Mouse (Mus musculus): ENCODE data around the gene Paox. TPM values are rescaled to one million over a fixed set of nuclear protein-coding genes. Genes with fewer than 3 reads are reported as not detected.

The Paox gene
- total and polyA plus RNA-seq, 3 experiments = 0.25 TPM; not detected in 2

DNA sequence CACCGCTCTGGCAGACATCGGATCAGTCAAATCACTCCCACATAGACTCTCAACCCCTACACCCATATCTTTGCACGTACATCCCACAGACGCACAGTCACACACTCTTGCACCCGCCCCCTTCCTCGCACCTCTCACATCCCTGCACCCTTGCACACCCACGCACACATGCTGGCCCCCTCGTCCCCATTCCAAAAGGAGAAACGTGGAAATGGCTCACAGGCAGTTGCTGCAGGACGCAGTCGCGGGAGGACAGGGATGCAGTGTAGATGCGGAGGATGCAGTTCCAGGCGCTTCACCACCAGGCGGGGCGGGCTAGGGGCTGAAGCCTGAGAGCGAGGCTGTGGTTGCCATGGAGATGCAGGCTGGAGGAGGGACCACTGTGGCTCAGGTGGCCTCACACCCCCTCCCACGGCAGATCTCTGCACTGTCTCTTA, 33.3 kb upstream of the Paox start, which contains the start of gene Caly:
Gene Caly, minus strand, starts transcription at position 307 of the 437 bp plus-strand sequence.
- Histone ChIP-seq H3K27me3 (ENCODE audit: control insufficient read depth in 1 of 2, insufficient read depth in 2 of 2, low read length in 2 of 2) (0 out of 4 replicates have a peak, but pooled peaks cover 0 to 1% of the 10 kb centered on the region in 2 experiments), H3K27ac (ENCODE audit: control insufficient read depth, low read depth, low read length) (no peak within 1 kb of the TSS), H3K9me3 (replicated peaks; ENCODE audit: insufficient read depth, low read length) (no peaks in the 10 kb centered on the region), H3K9ac (ENCODE audit: control insufficient read depth, low read depth, low read length, poor library complexity, severe bottlenecking) (no peak within 1 kb of the TSS), H3K4me1 (ENCODE audit: control insufficient read depth in 1 of 2, insufficient read depth in 2 of 2, low read length in 2 of 2) (peaks cover 0 to 7% of the 10 kb centered on the region in 2 experiments; a peak in 2 of 4 replicates), H3K79me2 (ENCODE audit: control insufficient read depth, insufficient read depth, low read length, poor library complexity) (no peaks in the 10 kb centered on the region), H3K36me3 (ENCODE audit: control insufficient read depth in 1 of 2, insufficient read depth in 2 of 2, low read length in 2 of 2) (peaks cover 0 to 3% of the 10 kb centered on the region in 2 experiments; a peak in 2 of 4 replicates), H3K4me3 (ENCODE audit: control insufficient read depth in 1 of 2, insufficient read depth in 1 of 2, low read depth in 2 of 2, low read length in 2 of 2) (no peak within 1 kb of the TSS)
- no peak for DNase-seq (ENCODE audit: low read depth, low spot score)
- TF ChIP-seq SMC3 (IDR thresholded peaks at IDR 0.05; ENCODE audit: low read depth, low read length) (peak; percentile 25; the same call in 1 of the 2 replicates), EP300 (IDR thresholded peaks at IDR 0.05; ENCODE audit: low read depth in 1 of 2, low read length in 2 of 2) (no peak)

- Histone ChIP-seq H3K27me3 (ENCODE audit: control insufficient read depth in 1 of 2, insufficient read depth in 2 of 2, low read length in 2 of 2) (0 out of 4 replicates have a peak, but pooled peaks cover 0 to 1% of the 10 kb centered on the region in 2 experiments), H3K9me3 (replicated peaks; ENCODE audit: insufficient read depth, low read length) (no peaks in the 10 kb centered on the region), H3K4me3 (ENCODE audit: control insufficient read depth in 1 of 2, insufficient read depth in 1 of 2, low read depth in 2 of 2, low read length in 2 of 2) (no peak overlapping the region), H3K27ac (ENCODE audit: control insufficient read depth, low read depth, low read length) (no peak overlapping the region), H3K79me2 (ENCODE audit: control insufficient read depth, insufficient read depth, low read length, poor library complexity) (no peaks in the 10 kb centered on the region), H3K4me1 (ENCODE audit: control insufficient read depth in 1 of 2, insufficient read depth in 2 of 2, low read length in 2 of 2) (no peaks in the 10 kb centered on the region), H3K9ac (ENCODE audit: control insufficient read depth, low read depth, low read length, poor library complexity, severe bottlenecking) (no peak overlapping the region), H3K36me3 (ENCODE audit: control insufficient read depth in 1 of 2, insufficient read depth in 2 of 2, low read length in 2 of 2) (no peaks in the 10 kb centered on the region)
- DNase-seq (ENCODE audit: low read depth, low spot score) = no peak
- TF ChIP-seq ZNF384 (IDR thresholded peaks at IDR 0.05; ENCODE audit: low read depth, low read length) = no peak
- TF ChIP-seq JUND (IDR thresholded peaks at IDR 0.05; ENCODE audit: low read depth, low read length) = no peak
- TF ChIP-seq UBTF (IDR thresholded peaks at IDR 0.05; ENCODE audit: borderline replicate concordance, insufficient read depth, low read depth, low read length) = no peak
- no peak for TF ChIP-seq TCF12 (IDR thresholded peaks at IDR 0.05; ENCODE audit: low read depth, low read length)
- TF ChIP-seq GABPA (IDR thresholded peaks at IDR 0.05; ENCODE audit: low read depth, low read length) = no peak
- no peak for TF ChIP-seq MEF2A (IDR thresholded peaks at IDR 0.05; ENCODE audit: extremely low read depth, insufficient replicate concordance, low read depth, low read length, poor library complexity, severe bottlenecking)
- TF ChIP-seq MYB (IDR thresholded peaks at IDR 0.05; ENCODE audit: low read depth, low read length) = no peak
- no peak for TF ChIP-seq USF2 (IDR thresholded peaks at IDR 0.05; ENCODE audit: borderline replicate concordance in 1 of 2, insufficient read depth in 1 of 2, low read depth in 1 of 2, low read length in 2 of 2)
- no peak for TF ChIP-seq ZMIZ1 (IDR thresholded peaks at IDR 0.05; ENCODE audit: low read depth, low read length)
These were observed 25.0 kb upstream of the Paox start for GRCm38 (mm10) chr7:140090601-140091000.

DNA sequence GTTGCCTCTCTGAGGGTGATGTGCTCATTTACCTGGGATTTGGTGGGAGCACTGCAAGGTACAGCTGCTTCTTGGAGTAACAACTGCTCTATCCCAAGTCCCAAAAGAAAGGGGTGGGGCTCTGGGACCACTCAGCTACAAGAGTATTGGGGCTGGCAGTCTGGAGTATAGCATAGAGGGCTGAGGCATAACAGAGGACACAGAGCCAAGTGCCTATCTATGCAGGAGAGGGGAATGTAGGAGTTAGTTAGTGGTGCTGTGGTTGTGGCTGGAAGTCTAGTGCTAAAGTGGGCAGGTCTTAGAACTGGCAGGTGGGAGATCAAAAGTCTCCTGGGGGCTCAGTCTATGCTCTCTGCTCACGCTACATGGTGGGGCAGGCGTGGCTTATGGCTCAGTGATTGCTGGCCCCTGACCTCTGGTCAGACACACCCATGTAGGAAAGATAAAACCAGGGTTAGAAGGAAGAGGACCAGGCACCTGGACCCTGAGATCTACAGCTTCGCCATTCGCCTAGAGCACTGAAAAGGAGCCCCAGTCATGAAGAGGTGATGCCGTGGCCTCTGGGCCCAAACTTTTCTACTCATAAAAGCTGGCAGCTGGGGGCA, 22.6 kb upstream of the Paox start, which contains the start of gene Prap1:
Gene Prap1, plus strand, starts transcription at position 472 of the 605 bp plus-strand sequence.
- Histone ChIP-seq H3K27ac (ENCODE audit: control insufficient read depth, low read depth, low read length) (no peak within 1 kb of the TSS), H3K4me1 (ENCODE audit: control insufficient read depth in 1 of 2, insufficient read depth in 2 of 2, low read length in 2 of 2) (peaks cover 0 to under 1% of the 10 kb centered on the region in 2 experiments; a peak in 2 of 4 replicates), H3K9me3 (replicated peaks; ENCODE audit: insufficient read depth, low read length) (no peaks in the 10 kb centered on the region), H3K79me2 (ENCODE audit: control insufficient read depth, insufficient read depth, low read length, poor library complexity) (no peaks in the 10 kb centered on the region), H3K9ac (ENCODE audit: control insufficient read depth, low read depth, low read length, poor library complexity, severe bottlenecking) (no peak within 1 kb of the TSS), H3K27me3 (ENCODE audit: control insufficient read depth in 1 of 2, insufficient read depth in 2 of 2, low read length in 2 of 2) (no peaks in the 10 kb centered on the region), H3K4me3 (ENCODE audit: control insufficient read depth in 1 of 2, insufficient read depth in 1 of 2, low read depth in 2 of 2, low read length in 2 of 2) (no peak within 1 kb of the TSS), H3K36me3 (ENCODE audit: control insufficient read depth in 1 of 2, insufficient read depth in 2 of 2, low read length in 2 of 2) (no peaks in the 10 kb centered on the region)
- no peak for DNase-seq (ENCODE audit: low read depth, low spot score)
- no peak for TF ChIP-seq POLR2AphosphoS5 (IDR thresholded peaks at IDR 0.05; ENCODE audit: borderline replicate concordance, low read depth, low read length)
- TF ChIP-seq CHD1 (IDR thresholded peaks at IDR 0.05; ENCODE audit: low read depth, low read length) = no peak
- no peak for TF ChIP-seq CHD2 (IDR thresholded peaks at IDR 0.05; ENCODE audit: low read length)
- TF ChIP-seq SMC3 (IDR thresholded peaks at IDR 0.05; ENCODE audit: low read depth, low read length) = no peak
- TF ChIP-seq TCF12 (IDR thresholded peaks at IDR 0.05; ENCODE audit: low read depth, low read length) = no peak
- TF ChIP-seq USF1 (IDR thresholded peaks at IDR 0.05; ENCODE audit: low read depth, low read length) = no peak
- TF ChIP-seq MAX (IDR thresholded peaks at IDR 0.05; ENCODE audit: low read length) = no peak
- TF ChIP-seq E2F4 (IDR thresholded peaks at IDR 0.05; ENCODE audit: borderline replicate concordance, low read depth, low read length) = no peak
- no peak for TF ChIP-seq MAFK (IDR thresholded peaks at IDR 0.05; ENCODE audit: borderline replicate concordance, low read depth, low read length)
- TF ChIP-seq POLR2A (IDR thresholded peaks at IDR 0.05; ENCODE audit: control insufficient read depth in 1 of 2, insufficient read depth in 1 of 2, low read depth in 1 of 2, low read length in 2 of 2, poor library complexity in 1 of 2) = no peak
- no peak for TF ChIP-seq HCFC1 (IDR thresholded peaks at IDR 0.05; ENCODE audit: low read depth, low read length)
- TF ChIP-seq TAL1 (IDR thresholded peaks at IDR 0.05; ENCODE audit: low read length) = no peak
- no peak for TF ChIP-seq POLR2AphosphoS2 (IDR thresholded peaks at IDR 0.05; ENCODE audit: low read length)
